Mouse (Mus musculus) left cerebral cortex, adult 8-10 months (tissue): ENCODE measurements around the gene Aldh1l1. TPM values are rescaled to one million over a fixed set of nuclear protein-coding genes. Genes with fewer than 3 reads are reported as not detected.

Experiments used
- DNase-seq, 2 experiments: peaks; one replicate each; pipeline ENCODE4 v3.0.0; 2022; ENCODE audit warnings: low spot score in 2 of 2
- total RNA-seq, 4 experiments: library from RNA; stranded (reverse); gene quantifications; 2 replicates each; pipeline ENCODE4 v1.2.4; 2022

The Aldh1l1 gene
- total RNA-seq, 4 experiments from 2014 or later = 44.9 to 68.4 (median 49.3) TPM

DNA sequence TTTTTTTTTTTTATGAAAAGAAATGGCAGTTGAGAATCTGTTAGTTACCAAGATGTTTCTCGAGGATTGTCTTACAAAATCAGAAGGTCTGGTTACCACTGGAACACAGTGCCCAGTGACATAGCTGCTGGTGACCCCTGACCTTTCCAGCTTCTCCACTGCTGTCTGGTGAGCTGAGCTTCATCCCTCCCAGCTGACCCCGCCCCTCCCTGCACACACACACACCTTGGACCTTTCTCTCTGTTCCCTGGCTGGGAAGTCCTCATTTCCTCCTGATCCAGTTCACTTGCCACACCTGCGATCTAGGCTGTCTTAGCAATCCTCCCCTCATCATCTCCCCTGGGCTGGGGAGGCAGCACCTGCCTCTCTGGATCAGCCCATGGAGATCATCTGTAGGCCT, 60.0 kb downstream of the Aldh1l1 start:
- no peak for DNase-seq

- no peak for DNase-seq
Observed at GRCm38 (mm10) chr6:90547041-90547440, 60.8 kb downstream of the Aldh1l1 start.

DNA sequence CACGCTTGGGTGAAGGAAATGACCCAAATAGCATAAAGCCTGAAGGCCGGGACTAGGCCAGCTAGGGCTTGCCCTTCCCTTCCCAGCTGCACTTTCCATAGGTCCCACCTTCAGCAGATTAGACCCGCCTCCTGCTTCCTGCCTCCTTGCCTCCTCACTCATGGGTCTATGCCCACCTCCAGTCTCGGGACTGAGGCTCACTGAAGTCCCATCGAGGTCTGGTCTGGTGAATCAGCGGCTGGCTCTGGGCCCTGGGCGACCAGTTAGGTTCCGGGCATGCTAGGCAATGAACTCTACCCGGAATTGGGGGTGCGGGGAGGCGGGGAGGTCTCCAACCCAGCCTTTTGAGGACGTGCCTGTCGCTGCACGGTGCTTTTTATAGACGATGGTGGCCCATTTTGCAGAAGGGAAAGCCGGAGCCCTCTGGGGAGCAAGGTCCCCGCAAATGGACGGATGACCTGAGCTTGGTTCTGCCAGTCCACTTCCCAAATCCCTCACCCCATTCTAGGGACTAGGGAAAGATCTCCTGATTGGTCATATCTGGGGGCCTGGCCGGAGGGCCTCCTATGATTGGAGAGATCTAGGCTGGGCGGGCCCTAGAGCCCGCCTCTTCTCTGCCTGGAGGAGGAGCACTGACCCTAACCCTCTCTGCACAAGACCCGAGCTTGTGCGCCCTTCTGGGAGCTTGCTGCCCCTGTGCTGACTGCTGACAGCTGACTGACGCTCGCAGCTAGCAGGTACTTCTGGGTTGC, 64.1 kb downstream of the Aldh1l1 start:
- DNase-seq = no peak

DNA sequence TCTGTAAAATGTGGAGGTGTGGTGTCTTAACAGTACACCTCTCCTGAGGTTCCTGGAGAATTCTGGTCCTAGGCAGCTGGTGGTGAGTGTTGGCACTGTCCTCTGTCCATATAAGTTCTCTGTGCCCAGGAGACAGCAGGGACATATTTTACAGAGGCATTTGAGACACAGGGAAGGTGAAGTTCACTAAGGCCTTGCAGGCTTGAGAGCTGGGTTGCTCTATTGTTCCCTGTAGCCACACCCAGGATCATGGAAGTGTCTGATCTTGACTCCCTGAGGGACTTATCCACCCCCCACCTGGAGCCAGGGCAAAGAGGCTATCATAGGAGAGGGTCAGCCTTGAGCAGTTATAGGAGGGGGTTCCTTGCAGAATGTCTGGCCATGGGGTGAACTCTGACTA, 65.0 kb downstream of the Aldh1l1 start:
- no peak for DNase-seq

- DNase-seq = no peak
Observed at GRCm38 (mm10) chr6:90553197-90553596, 67.0 kb downstream of the Aldh1l1 start.

GRCm38 (mm10) chr6:90553682-90554081, 67.5 kb downstream of the Aldh1l1 start:
- DNase-seq = no peak

- no peak for DNase-seq
Observed at GRCm38 (mm10) chr6:90556534-90557058, 70.4 kb downstream of the Aldh1l1 start.

DNA sequence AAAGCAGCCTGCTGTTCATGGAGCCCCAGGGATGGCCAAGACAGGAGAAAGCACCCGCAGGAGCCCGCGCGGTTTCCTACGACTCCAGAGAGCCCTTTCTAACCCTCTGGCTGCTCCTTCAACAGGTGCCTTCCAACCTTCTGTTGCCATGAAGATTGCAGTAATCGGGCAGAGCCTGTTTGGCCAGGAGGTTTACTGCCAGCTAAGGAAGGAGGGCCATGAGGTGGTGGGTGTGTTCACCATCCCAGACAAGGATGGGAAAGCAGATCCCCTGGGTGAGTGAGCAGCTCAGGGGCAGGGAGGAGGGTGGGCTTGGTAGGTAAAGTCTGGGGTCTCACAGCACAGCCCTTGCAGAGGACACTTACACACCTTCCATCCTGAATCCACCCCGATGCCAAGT, 70.8 kb downstream of the Aldh1l1 start:
- DNase-seq = no peak

DNA sequence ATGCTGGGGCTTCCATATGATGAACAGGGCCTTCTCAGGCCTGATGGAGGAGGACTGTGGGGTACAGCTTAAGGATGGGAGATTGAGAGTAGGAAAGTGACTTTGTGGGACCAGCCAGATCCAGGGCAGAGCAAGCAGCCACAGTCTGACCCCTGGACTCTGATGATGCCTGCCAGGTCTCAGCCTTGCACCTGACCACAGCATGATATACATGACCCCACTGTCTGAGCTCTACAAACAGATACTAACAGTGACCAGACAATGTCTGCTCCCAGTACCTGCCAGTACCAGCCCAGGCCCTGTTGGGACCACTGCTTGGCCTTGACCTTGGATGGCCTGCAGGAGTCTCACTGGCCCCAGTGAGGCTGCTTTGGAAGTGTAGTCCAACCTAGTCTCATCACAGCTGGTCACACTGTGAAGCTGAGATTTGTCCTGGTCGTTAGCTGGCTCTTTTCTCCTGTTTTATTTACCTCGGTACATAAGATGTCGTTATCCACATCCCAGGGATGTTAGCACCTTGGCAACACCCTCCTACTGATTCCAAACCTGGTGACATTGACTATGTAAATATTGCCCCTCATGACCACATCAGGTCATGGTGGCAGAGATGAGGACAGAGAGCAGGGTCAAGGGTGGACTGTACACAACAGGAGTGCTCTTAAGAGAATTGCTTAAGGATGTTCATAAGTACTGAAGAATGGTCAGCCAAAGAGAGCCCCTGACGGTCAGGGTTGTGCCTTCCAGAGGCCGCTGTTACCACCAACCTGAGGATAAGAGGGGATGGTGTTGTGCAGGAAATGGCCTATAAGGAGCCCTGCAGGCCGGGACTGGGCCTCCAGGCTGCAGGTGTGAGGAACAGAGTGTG, 71.8 kb downstream of the Aldh1l1 start:
- no peak for DNase-seq

DNA sequence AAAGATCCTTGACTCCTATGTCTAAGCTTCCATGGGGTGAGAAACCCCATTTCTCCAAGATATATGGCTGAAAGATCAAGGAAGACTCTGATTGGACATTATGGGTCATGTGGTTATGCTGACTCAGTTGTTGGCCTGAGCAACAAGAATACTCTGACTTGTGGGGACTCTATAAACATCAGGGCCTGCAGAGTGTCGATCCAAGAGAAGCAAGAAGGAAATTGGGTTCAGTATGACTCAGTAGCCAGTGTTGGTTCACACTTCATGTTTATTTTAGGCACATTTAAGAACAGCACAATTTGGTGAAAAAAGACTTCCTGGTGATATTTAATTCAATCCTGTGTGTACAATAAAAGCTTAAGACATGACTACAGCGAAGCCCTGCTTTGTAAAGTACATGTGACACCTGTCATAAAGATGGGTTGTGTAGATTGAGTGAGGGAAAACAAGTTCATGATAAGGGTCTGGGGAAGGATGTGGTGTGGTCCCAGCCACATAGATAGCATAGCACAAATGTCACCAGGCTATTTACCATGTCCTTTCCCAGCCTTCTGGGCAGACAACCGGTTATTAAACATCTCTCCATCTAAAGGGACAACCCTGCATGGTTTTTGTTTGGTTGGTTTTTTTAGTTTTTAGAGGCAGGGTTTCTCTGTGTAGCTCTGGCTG, 74.3 kb downstream of the Aldh1l1 start:
- DNase-seq = no peak

DNA sequence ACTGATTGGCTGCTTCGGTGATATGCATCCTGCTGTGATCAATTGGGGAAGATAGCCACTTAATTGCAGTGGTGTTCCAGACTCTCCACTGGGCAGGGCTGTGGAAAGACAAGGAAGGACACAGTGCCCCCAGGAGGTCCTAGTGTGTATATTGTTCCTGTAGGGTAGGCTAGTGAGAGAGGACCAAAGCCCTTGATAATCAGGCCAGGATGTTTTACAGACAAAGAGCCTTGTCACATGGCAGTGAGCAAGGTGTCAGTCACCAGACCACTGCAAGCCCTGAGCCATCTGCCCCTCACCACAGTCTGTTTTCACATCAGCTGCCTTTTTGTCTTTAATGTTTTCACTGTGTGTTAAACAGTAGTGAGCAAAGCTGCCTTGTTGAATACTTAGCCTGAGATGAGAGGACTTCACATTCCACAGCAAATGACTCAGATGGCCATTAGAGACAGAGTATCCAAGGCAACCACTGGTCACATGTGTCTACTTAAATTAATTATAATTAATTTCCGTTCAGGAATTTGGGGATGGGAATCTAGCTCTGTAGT, 75.1 kb downstream of the Aldh1l1 start:
- DNase-seq = no peak

DNA sequence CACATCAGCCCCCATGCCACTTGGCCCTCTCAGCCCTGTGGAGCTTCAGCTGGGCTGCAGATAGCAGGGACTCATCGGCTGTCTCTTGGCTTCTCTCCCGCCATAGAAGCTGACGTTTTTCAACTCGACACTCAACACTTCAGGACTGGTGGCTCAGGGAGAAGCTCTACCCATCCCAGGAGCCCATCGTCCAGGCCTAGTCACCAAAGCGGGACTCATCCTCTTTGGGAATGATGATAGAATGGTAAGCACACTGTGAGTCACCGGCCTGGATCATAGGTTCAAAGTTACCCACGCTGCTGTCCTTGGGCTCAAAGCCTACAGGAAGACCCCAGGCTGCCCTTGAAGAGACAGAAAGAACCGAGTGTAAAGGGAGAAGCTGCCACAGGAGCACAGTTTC, 78.0 kb downstream of the Aldh1l1 start:
- DNase-seq = no peak

DNA sequence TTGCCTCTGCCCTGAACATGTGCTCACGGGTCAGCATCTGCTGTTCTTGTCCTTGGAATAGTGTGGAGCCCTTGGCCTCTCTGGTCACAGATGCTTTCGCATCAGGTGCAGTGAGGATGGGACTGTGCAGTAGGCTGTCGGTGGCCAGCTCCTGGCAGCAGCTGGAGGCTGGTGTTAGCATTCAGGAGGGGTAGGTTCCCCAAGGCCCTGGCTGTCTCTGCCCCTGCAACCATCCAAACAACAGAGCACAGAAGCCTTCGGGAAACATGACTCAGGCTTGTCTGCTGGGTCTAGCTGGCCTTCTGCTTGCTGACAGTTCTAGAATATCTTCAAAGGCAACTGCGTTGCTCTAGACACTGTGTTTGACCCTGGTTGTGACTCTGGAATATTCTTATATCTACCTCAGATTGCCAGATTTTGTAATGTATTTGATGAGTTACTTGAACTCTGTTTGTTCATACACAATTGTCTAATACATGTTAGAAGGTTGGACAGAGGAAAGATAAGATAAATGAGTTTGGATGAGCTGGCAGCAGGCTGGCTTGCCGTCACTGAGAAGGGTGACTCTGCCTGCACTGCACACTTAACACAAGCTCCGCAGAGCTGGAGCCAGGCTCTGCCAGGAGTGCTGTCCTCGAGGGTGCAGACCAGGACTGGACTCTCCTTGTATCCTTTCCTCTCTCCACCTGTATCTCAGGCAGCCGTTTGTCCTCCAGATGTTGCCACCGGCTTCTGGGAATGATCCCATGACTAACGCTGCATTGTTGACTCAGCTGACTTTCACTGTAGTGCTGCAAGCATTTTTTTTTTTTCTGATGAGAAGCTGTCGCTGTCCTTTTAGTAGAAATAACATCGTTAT, 79.4 kb downstream of the Aldh1l1 start:
- DNase-seq = no peak

DNA sequence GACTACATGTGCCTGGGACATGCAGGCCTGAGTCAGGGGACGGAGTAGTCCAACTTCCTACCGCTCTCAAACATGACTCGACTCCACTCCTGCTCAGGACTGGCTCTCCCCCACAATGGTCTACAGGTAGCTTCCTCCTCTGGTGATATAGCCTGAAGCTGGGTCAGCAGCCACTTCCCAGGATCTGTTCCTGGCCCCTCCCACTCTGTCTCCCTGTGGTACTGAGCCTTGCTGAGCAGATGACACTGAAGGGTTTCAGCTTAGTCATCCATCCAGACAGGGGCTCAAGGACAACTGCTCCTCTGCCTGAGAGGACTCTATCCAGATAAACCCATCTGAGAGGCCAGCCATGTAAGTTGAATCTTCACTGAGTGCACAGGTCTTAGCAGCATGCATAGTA, 81.3 kb downstream of the Aldh1l1 start:
- no peak for DNase-seq

DNA sequence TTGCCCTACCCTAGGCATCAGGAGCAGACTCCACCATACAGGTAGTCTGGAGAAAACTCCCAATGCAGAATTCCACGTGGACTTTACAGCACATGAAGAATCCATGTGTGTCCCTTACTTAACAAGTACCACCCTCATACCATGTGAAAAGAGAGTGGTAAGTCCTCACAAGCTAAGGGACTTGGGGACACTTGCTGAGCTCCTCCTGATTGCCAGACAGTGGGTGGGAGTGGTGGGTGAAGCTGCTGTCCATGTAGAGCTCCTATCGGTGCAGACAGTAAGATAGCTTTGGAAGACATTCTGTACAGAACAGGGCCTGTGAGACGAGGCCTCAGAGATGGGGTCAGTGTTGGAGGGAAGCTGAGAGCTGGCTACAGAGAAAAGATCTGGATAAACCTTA, 81.7 kb downstream of the Aldh1l1 start:
- peak in 1 of 2 experiments; percentile 51 for DNase-seq

- DNase-seq = no peak
Observed at GRCm38 (mm10) chr6:90568721-90569120, 82.5 kb downstream of the Aldh1l1 start.

DNA sequence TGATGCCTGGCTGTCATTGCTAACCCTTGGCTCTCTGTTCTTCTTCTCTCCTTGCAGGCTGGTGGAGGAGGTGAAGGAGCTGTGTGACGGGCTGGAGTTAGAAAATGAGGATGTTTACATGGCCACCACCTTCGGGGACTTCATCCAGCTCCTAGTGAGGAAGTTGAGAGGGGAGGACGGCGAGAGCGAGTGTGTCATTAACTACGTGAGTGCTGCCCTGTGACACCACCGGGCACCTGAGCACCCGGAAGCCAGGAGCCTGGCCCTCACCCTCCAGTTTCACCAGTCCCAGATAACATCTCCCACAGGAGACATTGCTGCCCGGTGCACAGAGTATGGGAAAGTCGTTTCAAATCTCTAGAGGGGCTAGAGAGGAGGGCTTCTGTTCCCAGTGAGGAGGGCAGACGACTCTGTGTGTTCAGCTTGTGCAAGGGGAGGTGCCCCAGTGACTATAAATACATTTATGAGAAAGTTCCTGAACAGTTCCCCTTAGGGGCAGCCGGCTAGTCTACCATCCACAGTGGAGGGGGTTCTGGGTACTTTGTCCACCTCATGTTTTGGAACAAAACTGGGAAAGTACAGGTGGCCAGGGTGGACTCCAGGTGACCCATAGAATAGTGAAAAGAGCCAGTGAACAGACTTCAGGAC, 83.6 kb downstream of the Aldh1l1 start:
- DNase-seq = no peak

DNA sequence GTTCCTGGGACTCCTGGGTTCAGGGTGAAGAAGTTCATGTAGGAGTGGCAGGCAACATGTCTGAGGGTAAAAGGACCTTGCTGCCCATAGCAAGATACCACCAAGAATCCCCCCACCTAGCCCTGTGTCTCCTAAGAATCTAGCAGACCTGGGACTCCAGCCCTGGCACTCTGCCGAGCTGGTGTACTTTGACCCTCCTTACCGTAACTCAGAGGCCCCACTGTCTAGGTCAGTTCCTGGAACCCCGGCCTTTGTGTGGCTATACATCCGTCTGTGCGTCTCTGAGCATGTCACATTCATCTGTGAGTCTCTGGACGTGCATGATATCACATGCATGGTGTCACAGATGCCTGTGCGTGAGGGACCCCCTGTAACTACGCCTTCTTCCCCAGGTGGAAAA, 84.2 kb downstream of the Aldh1l1 start:
- no peak for DNase-seq

- peak in 1 of 2 experiments; percentile 66 for DNase-seq
Observed at GRCm38 (mm10) chr6:90575261-90575715, 89.1 kb downstream of the Aldh1l1 start.

- DNase-seq = no peak
Observed at GRCm38 (mm10) chr6:90578174-90578573, 91.9 kb downstream of the Aldh1l1 start.
